Mouse (Mus musculus): ENCODE results near the gene Gm44965.

Gene Gm44965

GRCm38 (mm10) chr6:48626984-48627383 is 33.2 kb downstream of the Gm44965 start:
- DNase-seq, result peak; percentile 85 to 86

- peak; percentile 63 to 64 for DNase-seq
These were observed 33.8 kb downstream of the Gm44965 start for GRCm38 (mm10) chr6:48627511-48627924.

- peak; percentile 76 to 89 for DNase-seq
These were observed 34.6 kb downstream of the Gm44965 start for GRCm38 (mm10) chr6:48628377-48628776.

- peak in 1 of 2 experiments; percentile 57 for DNase-seq
These were observed 35.3 kb downstream of the Gm44965 start for GRCm38 (mm10) chr6:48628808-48629660.

GRCm38 (mm10) chr6:48629661-48630034 is 35.9 kb downstream of the Gm44965 start:
- peak; percentile 74 to 78 for DNase-seq

GRCm38 (mm10) chr6:48630831-48631230 is 37.1 kb downstream of the Gm44965 start:
- no peak for DNase-seq

- no peak for DNase-seq
These were observed 41.4 kb downstream of the Gm44965 start for GRCm38 (mm10) chr6:48635105-48635504.

GRCm38 (mm10) chr6:48636515-48636914 is 42.8 kb downstream of the Gm44965 start:
- DNase-seq, result no peak

- no peak for DNase-seq
These were observed 44.2 kb downstream of the Gm44965 start for GRCm38 (mm10) chr6:48637811-48638500.

- peak in 1 of 2 experiments; percentile 55 for DNase-seq
These were observed 44.8 kb downstream of the Gm44965 start for GRCm38 (mm10) chr6:48638553-48638952.

GRCm38 (mm10) chr6:48641391-48641790 is 47.6 kb downstream of the Gm44965 start:
- DNase-seq, result no peak

GRCm38 (mm10) chr6:48642764-48643292 is 49.1 kb downstream of the Gm44965 start:
- DNase-seq, result peak; percentile 58 to 67

- peak; percentile 85 to 90 for DNase-seq
These were observed 52.0 kb downstream of the Gm44965 start for GRCm38 (mm10) chr6:48645660-48646308.

- no peak for DNase-seq
These were observed 52.6 kb downstream of the Gm44965 start for GRCm38 (mm10) chr6:48646309-48646690.

- DNase-seq, result peak; percentile 86 to 87
These were observed 53.3 kb downstream of the Gm44965 start, which contains the start of gene Gimap8 for GRCm38 (mm10) chr6:48646995-48647394. TSS of gene Gimap8 (plus strand) at chr6:48647234.

- DNase-seq, result no peak
These were observed 53.9 kb downstream of the Gm44965 start for GRCm38 (mm10) chr6:48647611-48648010.

GRCm38 (mm10) chr6:48648779-48649178 is 55.0 kb downstream of the Gm44965 start:
- peak; percentile 43 to 68 for DNase-seq

GRCm38 (mm10) chr6:48650041-48650440 is 56.3 kb downstream of the Gm44965 start:
- peak in 1 of 2 experiments; percentile 59 for DNase-seq

GRCm38 (mm10) chr6:48658721-48659120 is 65.0 kb downstream of the Gm44965 start:
- no peak for DNase-seq

GRCm38 (mm10) chr6:48664750-48665149 is 71.0 kb downstream of the Gm44965 start:
- no peak for DNase-seq

- no peak for DNase-seq
These were observed 71.7 kb downstream of the Gm44965 start for GRCm38 (mm10) chr6:48665471-48665870.

- DNase-seq, result peak; percentile 57 to 79
These were observed 72.4 kb downstream of the Gm44965 start for GRCm38 (mm10) chr6:48666159-48666586.

- no peak for DNase-seq
These were observed 74.3 kb downstream of the Gm44965 start for GRCm38 (mm10) chr6:48668022-48668421.

Data from kidney, postnatal 36 days (tissue).